7 mouse cellular contexts compared by ENCODE assay signal in genomic region chr6:91173221-91173880, GRCm38 (mm10). TPM values are rescaled to one million over a fixed set of nuclear protein-coding genes. Genes with fewer than 3 reads are reported as not detected.
DNase-seq lines count a peak whose midpoint lies in the region; ATAC-seq and TF ChIP-seq lines count a peak whose summit lies in the region.

No protein-coding gene starts in this region.

- WGBS in forebrain, embryonic 11.5 days, result 47% methylated on average over 7 of the region's 7 CpGs
- 39% methylated on average over 7 of the region's 7 CpGs for WGBS in heart, postnatal 0 days

- no peak for TF ChIP-seq EP300 in heart, postnatal 0 days (IDR thresholded peaks at IDR 0.05; ENCODE audit: low read depth)

- TF ChIP-seq CTCF in heart, postnatal 0 days (IDR thresholded peaks at IDR 0.05; ENCODE audit: low read depth), result peak; percentile 79

- H3K4me2 ChIP-seq in forebrain, embryonic 11.5 days (ENCODE audit: low read depth, low read length, severe bottlenecking), result no peak overlapping the region
- no peak overlapping the region for H3K4me2 ChIP-seq in heart, postnatal 0 days (ENCODE audit: low read depth, low read length)

- H3K27me3 ChIP-seq in forebrain, embryonic 11.5 days (ENCODE audit: control insufficient read depth, insufficient read depth, low read length), result no peaks in the 10 kb centered on the region
- no peaks in the 10 kb centered on the region; the same call in 1 of the 2 replicates for H3K27me3 ChIP-seq in heart, postnatal 0 days (ENCODE audit: control insufficient read depth, insufficient read depth, low read length)

- H3K9me3 ChIP-seq in forebrain, embryonic 11.5 days (ENCODE audit: control insufficient read depth, low read length), result no peaks in the 10 kb centered on the region
- H3K9me3 ChIP-seq in heart, postnatal 0 days (replicated peaks; ENCODE audit: control insufficient read depth, low read length), result no peaks in the 10 kb centered on the region

- ATAC-seq in forebrain, embryonic 11.5 days (replicated peaks; ENCODE audit: low FRiP score), result 0 out of 2 replicates have a peak, but pooled peaks have one; percentile 44
- peak; percentile 76 for ATAC-seq in heart, postnatal 0 days (ENCODE audit: insufficient read depth, low read depth)

- H3K4me1 ChIP-seq in forebrain, embryonic 11.5 days (replicated peaks; ENCODE audit: control insufficient read depth, insufficient read depth, low read length), result no peaks in the 10 kb centered on the region
- 0 out of 2 replicates have a peak, but pooled peaks cover 4% of the 10 kb centered on the region for H3K4me1 ChIP-seq in heart, postnatal 0 days (ENCODE audit: control insufficient read depth, insufficient read depth)

- H3K36me3 ChIP-seq in forebrain, embryonic 11.5 days (ENCODE audit: control insufficient read depth, insufficient read depth, low read length), result no peaks in the 10 kb centered on the region; the same call in 1 of the 2 replicates
- no peaks in the 10 kb centered on the region for H3K36me3 ChIP-seq in heart, postnatal 0 days (replicated peaks; ENCODE audit: control insufficient read depth, insufficient read depth, low read length)

- DNase-seq in MEL-GATA-1-ER (ENCODE audit: extremely low read depth, low read depth), result peak; percentile 56
- peak; percentile 67 for DNase-seq in adrenal gland, postnatal 25 days
- DNase-seq in forebrain, embryonic 11.5 days (ENCODE audit: low spot score), result peak; percentile 80
- peak; percentile 66 for DNase-seq in heart, postnatal 0 days (ENCODE audit: low spot score)
- DNase-seq in kidney, postnatal 36 days, result peak; percentile 44 to 75
- DNase-seq in lung, postnatal 14 days, result peak; percentile 73
- peak; percentile 63 for DNase-seq in right cerebral cortex, postnatal 14 days

- no peak overlapping the region for H3K9ac ChIP-seq in forebrain, embryonic 11.5 days (ENCODE audit: low read length)
- H3K9ac ChIP-seq in heart, postnatal 0 days (replicated peaks; ENCODE audit: low read depth, low read length), result no peak overlapping the region

- no peak overlapping the region for H3K27ac ChIP-seq in forebrain, embryonic 11.5 days (ENCODE audit: low read depth, low read length)
- H3K27ac ChIP-seq in heart, postnatal 0 days (ENCODE audit: low read depth), result no peak overlapping the region

- H3K4me3 ChIP-seq in forebrain, embryonic 11.5 days (ENCODE audit: low read depth, low read length), result no peak overlapping the region
- H3K4me3 ChIP-seq in heart, postnatal 0 days (ENCODE audit: low read depth, low read length), result no peak overlapping the region

RNA-seq across cellular contexts. Expression of gene Hdac11, which starts 16.9 kb away (rescaled TPM):
- total RNA-seq in adrenal gland, postnatal 25 days (2021), result 6.6 and 9.9 TPM in 2 replicates
- 12.5 and 14.5 TPM in 2 replicates for polyA plus RNA-seq in forebrain, embryonic 11.5 days (2014; fragmentation: Nextera tagmentation; extraction: Ambion mirVana)
- total RNA-seq in heart, postnatal 0 days (2014; rRNA removed; ENCODE audit: low replicate concordance), result 17.9 and 19.6 TPM in 2 replicates
- polyA plus RNA-seq in heart, postnatal 0 days (2015; fragmentation: Nextera tagmentation; extraction: Ambion mirVana), result 9.2 and 9.5 TPM in 2 replicates

RNA-seq across cellular contexts. Expression of gene Fbln2, which starts 38.9 kb away (rescaled TPM):
- total RNA-seq in adrenal gland, postnatal 25 days (2021), result 10.1 and 11.3 TPM in 2 replicates
- 38.9 and 42.4 TPM in 2 replicates for polyA plus RNA-seq in forebrain, embryonic 11.5 days (2014; fragmentation: Nextera tagmentation; extraction: Ambion mirVana)
- 222 and 302 TPM in 2 replicates for total RNA-seq in heart, postnatal 0 days (2014; rRNA removed; ENCODE audit: low replicate concordance)
- 117 and 120 TPM in 2 replicates for polyA plus RNA-seq in heart, postnatal 0 days (2015; fragmentation: Nextera tagmentation; extraction: Ambion mirVana)

RNA-seq across cellular contexts. Expression of gene Nup210, which starts 56.7 kb away (rescaled TPM):
- total RNA-seq in adrenal gland, postnatal 25 days (2021), result 3.9 and 6.3 TPM in 2 replicates
- polyA plus RNA-seq in forebrain, embryonic 11.5 days (2014; fragmentation: Nextera tagmentation; extraction: Ambion mirVana), result 31.9 and 37.4 TPM in 2 replicates
- total RNA-seq in heart, postnatal 0 days (2014; rRNA removed; ENCODE audit: low replicate concordance), result 9.7 and 13.4 TPM in 2 replicates
- 1.6 TPM in 2 replicates for polyA plus RNA-seq in heart, postnatal 0 days (2015; fragmentation: Nextera tagmentation; extraction: Ambion mirVana)

Comparison
In these comparisons a context has a peak if more than half of its experiments do, and no peak if none do; other contexts are left out.
1. RNA of gene Fbln2, which starts 38.9 kb away (total RNA-seq): 222 to 302 TPM in heart, postnatal 0 days; 10.1 to 11.3 TPM in adrenal gland, postnatal 25 days; every median in the first group is over 10 times any median in the second.
2. Peak in every context shown above with its lines, with median percentiles within 50 percentile points of each other: DNase-seq.